Mouse (Mus musculus): Measurements from ENCODE around the gene Mtus2.

GRCm38 (mm10) chr5:147945000-147945666 is 12.0 kb upstream of the Mtus2 start:
- TF ChIP-seq CTCF (IDR thresholded peaks at IDR 0.05; ENCODE audit: borderline replicate concordance, control insufficient read depth, extremely low read depth, insufficient read depth, low read length, poor library complexity): no peak
- no peak for TF ChIP-seq POLR2A (IDR thresholded peaks at IDR 0.05; ENCODE audit: control insufficient read depth, extremely low read depth, insufficient read depth, low read length, poor library complexity)
